Mouse (Mus musculus): ENCODE measurements at regions not wholly inside any gene's neighbourhood (a gene's known extent, or its start where the extent isn't known, plus 50 kb on each side); places are given as distances from the start of the nearest gene placed in this dataset.

DNA sequence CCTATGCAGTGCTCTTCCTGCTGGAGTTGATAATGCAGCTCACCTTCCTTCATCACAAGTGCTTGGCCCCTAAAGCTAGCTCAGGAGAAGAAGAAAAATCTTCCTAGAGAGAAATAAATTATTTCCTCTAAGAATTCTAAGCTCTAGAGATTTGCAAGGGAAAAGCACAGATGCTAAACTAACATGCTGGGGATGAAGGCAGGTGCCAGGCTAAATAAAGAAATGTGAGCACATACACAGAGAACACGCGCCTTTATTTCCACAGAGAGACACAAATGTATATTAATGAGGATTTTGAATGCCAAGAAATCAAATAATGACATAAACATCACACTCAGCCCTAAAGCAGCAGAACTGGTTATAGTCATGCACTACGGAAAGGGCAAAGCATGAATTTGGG is 229.5 kb upstream of the Mamld1 start:
- no peak for DNase-seq

DNA sequence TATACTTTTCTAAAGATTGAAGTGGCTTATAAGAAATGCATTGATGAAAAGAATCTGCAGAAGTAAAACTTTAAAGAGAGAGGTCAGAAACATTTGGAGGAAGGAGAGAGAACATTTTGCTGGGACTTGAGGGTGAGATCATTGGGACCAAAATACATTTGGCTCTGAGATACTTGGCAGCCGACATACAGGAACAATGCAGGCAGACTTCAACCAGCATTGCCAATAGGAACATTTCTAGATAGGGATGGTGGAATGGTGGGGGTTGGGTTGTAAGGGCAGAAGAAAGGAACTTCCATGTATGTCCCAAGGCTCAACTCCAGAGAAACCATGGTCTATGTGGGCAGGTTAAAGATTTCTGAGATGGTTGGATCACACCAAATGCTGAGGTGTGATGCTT is 232.3 kb upstream of the Mamld1 start:
- no peak for DNase-seq

DNA sequence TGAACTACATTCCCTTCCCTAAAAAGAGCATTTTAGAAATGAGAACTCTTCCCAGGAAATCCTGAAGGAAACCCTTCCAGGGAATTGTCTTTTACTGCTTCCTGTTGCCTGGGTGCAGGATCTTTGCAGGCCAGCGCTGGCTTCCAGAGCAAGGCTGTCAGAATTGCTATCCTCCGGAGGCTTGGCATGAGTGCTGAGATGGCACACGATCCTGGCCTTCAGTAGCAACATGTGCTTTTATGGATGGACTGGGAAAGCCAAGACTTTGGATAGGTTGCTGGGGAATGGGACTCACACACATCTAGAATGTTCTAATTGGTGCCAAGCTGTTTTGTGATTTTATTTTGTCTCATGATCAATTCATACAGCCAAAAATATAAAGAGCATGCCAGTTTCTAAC is 233.4 kb upstream of the Mamld1 start:
- DNase-seq = no peak

DNA sequence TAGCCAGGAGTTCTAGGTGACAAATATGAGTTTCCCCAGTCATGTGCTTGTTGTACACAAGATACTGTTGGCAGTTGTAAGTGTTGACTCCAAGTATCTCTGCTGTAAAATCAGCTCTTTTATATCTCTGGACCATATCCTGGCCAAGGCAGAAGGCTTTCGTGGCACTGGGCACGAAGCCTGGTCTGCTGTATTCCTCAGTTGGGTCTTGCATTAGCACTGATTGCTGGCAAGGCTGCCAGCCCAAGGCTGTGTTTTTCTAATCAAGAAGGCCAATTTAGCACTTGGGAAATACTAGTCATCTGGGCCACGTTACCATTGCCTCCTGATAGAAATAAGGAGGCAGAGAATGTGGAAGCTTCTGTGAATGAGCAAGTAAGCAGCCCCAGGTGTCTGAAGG is 258.3 kb upstream of the Mamld1 start:
- DNase-seq = peak; percentile 37

DNA sequence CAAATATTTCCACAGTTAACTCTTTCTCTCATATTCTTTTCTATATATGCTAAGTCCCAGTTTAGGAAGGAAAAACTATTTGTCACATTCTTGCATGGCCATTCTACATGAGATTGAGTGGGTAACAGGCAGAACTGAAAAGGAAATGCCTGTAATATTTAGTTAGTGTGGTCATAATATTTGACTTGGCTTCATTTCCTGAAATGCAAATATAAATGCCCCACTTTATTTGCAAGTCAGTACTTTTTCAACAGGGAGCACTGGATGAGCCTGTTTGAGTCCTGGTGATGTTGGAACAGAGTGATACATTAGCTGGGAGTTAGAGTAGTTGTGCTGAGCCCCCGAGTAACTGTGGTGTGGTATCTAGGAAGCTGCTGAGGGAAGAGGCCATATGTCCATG is 285.9 kb upstream of the Tmem185a start:
- no peak for DNase-seq

DNA sequence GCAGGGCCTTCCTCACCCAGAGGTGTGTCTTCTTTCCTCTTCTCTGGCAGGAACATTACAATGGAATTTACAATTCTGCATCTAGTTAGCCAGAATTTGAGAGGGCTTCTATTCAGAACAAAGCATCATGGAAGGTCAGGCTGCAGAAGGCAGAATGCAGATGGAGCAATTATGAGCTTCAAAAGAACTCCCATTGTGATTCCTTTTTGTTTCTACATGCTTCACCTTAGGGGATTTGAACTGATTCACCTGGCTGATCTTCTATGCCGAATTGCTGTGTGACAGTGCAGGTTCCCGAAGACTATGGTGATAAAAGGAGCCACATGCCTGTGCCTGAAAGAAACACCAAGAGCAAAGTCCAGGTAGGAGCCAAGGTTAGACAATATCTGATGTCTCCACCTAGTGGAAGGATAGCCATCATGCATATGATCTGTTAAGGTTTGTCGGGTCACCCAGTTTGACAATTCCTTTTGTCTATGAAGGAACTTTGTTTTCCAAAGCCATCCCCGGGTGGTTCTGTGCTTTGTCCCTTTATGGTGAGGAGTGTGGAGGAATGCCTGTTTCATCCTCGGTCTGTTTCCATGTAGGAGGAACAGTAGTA is 236.1 kb upstream of the Tmem185a start:
- DNase-seq = no peak

DNA sequence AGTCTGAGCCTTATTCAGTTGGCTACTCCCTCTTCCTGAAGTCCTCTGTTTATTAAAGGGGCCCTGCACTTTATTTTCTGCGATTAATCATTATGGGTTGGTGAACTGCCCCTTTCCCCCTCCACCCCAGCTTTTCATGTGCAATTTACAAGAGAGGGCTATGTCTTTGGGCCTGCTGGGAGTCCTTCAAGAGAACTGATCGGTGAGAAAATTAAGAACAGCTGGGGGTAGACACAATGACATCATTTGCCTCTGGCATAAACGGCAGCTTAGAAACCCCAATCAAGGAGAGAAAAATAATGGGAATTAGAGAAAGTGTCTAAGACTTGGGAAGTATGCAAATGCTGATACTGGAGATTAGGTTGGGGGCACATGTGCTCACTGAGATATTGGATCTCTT is 205.2 kb upstream of the Tmem185a start:
- no peak for DNase-seq

DNA sequence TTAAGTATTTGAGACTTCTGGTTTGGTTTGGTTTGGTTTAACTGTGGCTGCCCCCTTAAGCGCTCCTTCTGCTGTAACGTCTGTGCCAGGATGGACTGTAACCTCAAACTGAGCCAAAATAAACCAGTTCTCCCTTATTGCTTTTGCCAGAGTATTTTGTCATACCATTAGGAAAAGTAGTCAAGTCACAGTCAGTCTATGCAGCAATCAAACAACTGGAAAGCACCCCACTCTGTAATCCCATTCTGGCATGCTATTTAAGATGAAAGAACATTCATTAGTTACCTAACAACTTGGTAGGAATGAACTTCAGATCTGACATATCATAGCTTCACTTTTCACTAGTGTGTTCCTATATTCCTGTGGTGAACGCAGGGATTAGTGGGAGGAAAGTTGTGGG is 190.1 kb upstream of the Tmem185a start:
- no peak for DNase-seq

Data from adrenal gland, postnatal 10 days (tissue).